Comparison of ENCODE assay signal across 13 mouse cellular contexts in the genomic region with DNA sequence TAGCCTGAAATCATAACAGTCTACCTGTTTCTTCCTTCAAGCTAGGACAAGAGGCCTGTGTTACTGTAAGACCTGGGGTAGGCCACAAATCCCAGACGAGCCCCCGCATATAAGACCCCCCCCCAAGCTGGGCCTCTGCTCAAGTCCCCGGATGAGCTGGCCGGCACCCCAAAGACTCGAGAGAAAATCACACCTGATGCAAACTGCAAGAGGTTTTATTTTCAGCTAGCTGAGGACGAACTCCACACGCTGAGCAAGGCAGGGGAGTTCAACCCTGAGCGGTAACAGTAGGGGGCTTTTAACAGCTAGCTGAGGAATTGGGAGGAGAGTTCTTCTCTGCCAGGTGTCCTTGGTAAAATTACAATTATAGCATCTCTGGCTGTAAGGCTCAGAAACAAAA. TPM values are rescaled to one million over a fixed set of nuclear protein-coding genes. Genes with fewer than 3 reads are reported as not detected.
A peak's percentile ranks its signal among the peaks of the same experiment; 100 is the strongest.
DNase-seq lines count a peak whose midpoint lies in the region; ATAC-seq and TF ChIP-seq lines count a peak whose summit lies in the region.
"Had no signal": no experiment of that assay in that cellular context is flagged by ENCODE, and none has a peak within 500 bp of the region (broad histone marks: within the 10 kb centered on the region; RNA-seq: fewer than 3 reads in every experiment).

No protein-coding gene starts in this region.

- no peaks in the 10 kb centered on the region for H3K9me3 ChIP-seq in hindbrain, embryonic 14.5 days (ENCODE audit: control insufficient read depth, low read length)
- peaks cover 10% of the 10 kb centered on the region for H3K9me3 ChIP-seq in midbrain, embryonic 10.5 days (replicated peaks)
- no peaks in the 10 kb centered on the region for H3K9me3 ChIP-seq in intestine, postnatal 0 days (ENCODE audit: control insufficient read depth)

- no peaks in the 10 kb centered on the region for H3K27me3 ChIP-seq in testis, adult 2 months (ENCODE audit: control insufficient read depth, insufficient read depth, low read length)
- no peaks in the 10 kb centered on the region for H3K27me3 ChIP-seq in hindbrain, embryonic 14.5 days (ENCODE audit: control insufficient read depth, insufficient read depth, low read length)
- H3K27me3 ChIP-seq in midbrain, embryonic 10.5 days (ENCODE audit: low read depth, poor library complexity, severe bottlenecking): no peaks in the 10 kb centered on the region
- H3K27me3 ChIP-seq in intestine, postnatal 0 days (replicated peaks; ENCODE audit: control insufficient read depth, insufficient read depth, low read length): no peaks in the 10 kb centered on the region

- 89% methylated on average over 8 of the region's 8 CpGs for WGBS in hindbrain, embryonic 14.5 days
- WGBS in midbrain, embryonic 10.5 days: 94% methylated on average over 8 of the region's 8 CpGs
- WGBS in intestine, postnatal 0 days: 94% methylated on average over 8 of the region's 8 CpGs

- H3K4me2 ChIP-seq in hindbrain, embryonic 14.5 days (replicated peaks): peak overlapping the region; percentile 60
- H3K4me2 ChIP-seq in intestine, postnatal 0 days (replicated peaks; ENCODE audit: low read depth): no peak overlapping the region

- TF ChIP-seq POLR2A in testis, adult 2 months (IDR thresholded peaks at IDR 0.05; ENCODE audit: control insufficient read depth, low read depth, low read length): no peak

- no peak for ATAC-seq in hindbrain, embryonic 14.5 days (ENCODE audit: low FRiP score)
- ATAC-seq in intestine, postnatal 0 days: no peak
- ATAC-seq: activated CD4-positive, CD25-positive, alpha-beta regulatory T cell, adult 4 months had no signal

- peak overlapping the region; percentile 56 for H3K4me3 ChIP-seq in testis, adult 2 months (ENCODE audit: control insufficient read depth, low read depth, low read length)
- peak overlapping the region; percentile 86 for H3K4me3 ChIP-seq in hindbrain, embryonic 14.5 days (replicated peaks; ENCODE audit: low read length)
- peak overlapping the region; percentile 93 for H3K4me3 ChIP-seq in midbrain, embryonic 10.5 days
- no peak overlapping the region for H3K4me3 ChIP-seq in intestine, postnatal 0 days (ENCODE audit: low read depth, low read length)

- H3K9ac ChIP-seq in hindbrain, embryonic 14.5 days: peak overlapping the region; percentile 39; the same call in 1 of the 2 replicates
- H3K9ac ChIP-seq in intestine, postnatal 0 days (ENCODE audit: low read depth, low read length): no peak overlapping the region

- DNase-seq in testis, postnatal 14 days (ENCODE audit: low spot score): no peak
- DNase-seq in hindbrain, embryonic 14.5 days (ENCODE audit: low spot score): no peak
- DNase-seq in midbrain, embryonic 10.5 days (ENCODE audit: low spot score): no peak
- no peak for DNase-seq in layer of hippocampus, postnatal 14 days (ENCODE audit: low spot score in 2 of 2)
- no peak for DNase-seq in kidney, postnatal 10 days
- DNase-seq: embryo, embryonic 11 days; gastrocnemius, postnatal 10 days; heart, postnatal 14 days; kidney, postnatal 14 days had no signal

- TF ChIP-seq CTCF in testis, adult 2 months (IDR thresholded peaks at IDR 0.05; ENCODE audit: control insufficient read depth, insufficient read depth, insufficient replicate concordance, low read depth, low read length): no peak
- no peak for TF ChIP-seq CTCF in intestine, postnatal 0 days (IDR thresholded peaks at IDR 0.05; ENCODE audit: low read depth)

- H3K36me3 ChIP-seq in testis, adult 2 months (ENCODE audit: control insufficient read depth, insufficient read depth, low read length): peaks cover 4% of the 10 kb centered on the region
- peaks cover 28% of the 10 kb centered on the region for H3K36me3 ChIP-seq in hindbrain, embryonic 14.5 days (replicated peaks; ENCODE audit: control insufficient read depth, insufficient read depth)
- peaks cover 62% of the 10 kb centered on the region for H3K36me3 ChIP-seq in midbrain, embryonic 10.5 days
- peaks cover 12% of the 10 kb centered on the region for H3K36me3 ChIP-seq in intestine, postnatal 0 days (ENCODE audit: control insufficient read depth, insufficient read depth)

- no peak overlapping the region for H3K27ac ChIP-seq in testis, adult 2 months (ENCODE audit: control insufficient read depth, insufficient read depth, low read depth, low read length)
- no peak overlapping the region for H3K27ac ChIP-seq in hindbrain, embryonic 14.5 days
- H3K27ac ChIP-seq in midbrain, embryonic 10.5 days (replicated peaks): no peak overlapping the region
- H3K27ac ChIP-seq in intestine, postnatal 0 days (ENCODE audit: low read depth, low read length): no peak overlapping the region
- H3K27ac ChIP-seq: macrophage had no signal

- H3K4me1 ChIP-seq in testis, adult 2 months (ENCODE audit: control insufficient read depth, insufficient read depth, low read length): no peaks in the 10 kb centered on the region; the same call in 1 of the 2 replicates
- H3K4me1 ChIP-seq in hindbrain, embryonic 14.5 days (replicated peaks; ENCODE audit: control insufficient read depth, insufficient read depth, low read length): peaks cover 31% of the 10 kb centered on the region
- peaks cover 34% of the 10 kb centered on the region for H3K4me1 ChIP-seq in midbrain, embryonic 10.5 days
- no peaks in the 10 kb centered on the region; the same call in 1 of the 2 replicates for H3K4me1 ChIP-seq in intestine, postnatal 0 days (replicated peaks; ENCODE audit: control insufficient read depth, insufficient read depth, low read length)

RNA-seq across cellular contexts. Expression of gene Rnf168, which starts 3.0 kb away (rescaled TPM):
- polyA plus RNA-seq in testis, adult 2 months (2012; rRNA removed): 16.9 and 17.9 TPM in 2 replicates
- polyA plus RNA-seq in hindbrain, embryonic 14.5 days (2014; fragmentation: Nextera tagmentation; extraction: Ambion mirVana): 23.2 and 28.0 TPM in 2 replicates
- polyA plus RNA-seq in midbrain, embryonic 10.5 days (2016; fragmentation: Nextera tagmentation; extraction: Ambion mirVana): 34.6 and 35.2 TPM in 2 replicates
- 10 to 100 TPM; 22.7 to 24.7 TPM for total RNA-seq in layer of hippocampus, postnatal 14 days (2021)
- polyA plus RNA-seq in intestine, postnatal 0 days (2015; fragmentation: Nextera tagmentation; extraction: Ambion mirVana): 11.9 and 14.2 TPM in 2 replicates

RNA-seq across cellular contexts. Expression of gene Smco1, which starts 8.9 kb away (rescaled TPM):
- 0.14 and 0.21 TPM in 2 replicates for polyA plus RNA-seq in testis, adult 2 months (2012; rRNA removed)
- 0.19 TPM in 1 of 2 replicates, not detected in the other for polyA plus RNA-seq in hindbrain, embryonic 14.5 days (2014; fragmentation: Nextera tagmentation; extraction: Ambion mirVana)
- polyA plus RNA-seq in midbrain, embryonic 10.5 days (2016; fragmentation: Nextera tagmentation; extraction: Ambion mirVana): 0.07 TPM in 1 of 2 replicates, not detected in the other
- total RNA-seq in layer of hippocampus, postnatal 14 days (2021): under 1 TPM in 1 of 2 experiments, not detected in 1; 0.30 TPM
- not detected in 2 replicates for polyA plus RNA-seq in intestine, postnatal 0 days (2015; fragmentation: Nextera tagmentation; extraction: Ambion mirVana)
- polyA plus RNA-seq: activated CD4-positive, CD25-positive, alpha-beta regulatory T cell, adult 4 months; macrophage had no signal

RNA-seq across cellular contexts. Expression of gene Wdr53, which starts 33.2 kb away (rescaled TPM):
- 35.2 and 39.4 TPM in 2 replicates for polyA plus RNA-seq in testis, adult 2 months (2012; rRNA removed)
- polyA plus RNA-seq in hindbrain, embryonic 14.5 days (2014; fragmentation: Nextera tagmentation; extraction: Ambion mirVana): 11.0 and 15.6 TPM in 2 replicates
- polyA plus RNA-seq in midbrain, embryonic 10.5 days (2016; fragmentation: Nextera tagmentation; extraction: Ambion mirVana): 18.6 and 19.2 TPM in 2 replicates
- 10 to 100 TPM; 10.7 to 12.8 TPM for total RNA-seq in layer of hippocampus, postnatal 14 days (2021)
- polyA plus RNA-seq in intestine, postnatal 0 days (2015; fragmentation: Nextera tagmentation; extraction: Ambion mirVana): 10.7 and 11.8 TPM in 2 replicates

RNA-seq across cellular contexts. Expression of gene Fbxo45, which starts 33.3 kb away (rescaled TPM):
- 3.7 and 4.8 TPM in 2 replicates for polyA plus RNA-seq in testis, adult 2 months (2012; rRNA removed)
- polyA plus RNA-seq in hindbrain, embryonic 14.5 days (2014; fragmentation: Nextera tagmentation; extraction: Ambion mirVana): 19.0 and 20.3 TPM in 2 replicates
- 7.0 and 8.6 TPM in 2 replicates for polyA plus RNA-seq in midbrain, embryonic 10.5 days (2016; fragmentation: Nextera tagmentation; extraction: Ambion mirVana)
- 10 to 100 TPM; 42.8 to 43.1 TPM for total RNA-seq in layer of hippocampus, postnatal 14 days (2021)
- 4.9 and 5.1 TPM in 2 replicates for polyA plus RNA-seq in intestine, postnatal 0 days (2015; fragmentation: Nextera tagmentation; extraction: Ambion mirVana)

RNA-seq across cellular contexts. Expression of gene Ubxn7, which starts 51.8 kb away (rescaled TPM):
- polyA plus RNA-seq in testis, adult 2 months (2012; rRNA removed): 13.4 and 16.6 TPM in 2 replicates
- 23.4 and 23.8 TPM in 2 replicates for polyA plus RNA-seq in hindbrain, embryonic 14.5 days (2014; fragmentation: Nextera tagmentation; extraction: Ambion mirVana)
- 25.7 and 28.5 TPM in 2 replicates for polyA plus RNA-seq in midbrain, embryonic 10.5 days (2016; fragmentation: Nextera tagmentation; extraction: Ambion mirVana)
- 10 to 100 TPM; 57.1 to 59.4 TPM for total RNA-seq in layer of hippocampus, postnatal 14 days (2021)
- 6.8 and 7.4 TPM in 2 replicates for polyA plus RNA-seq in intestine, postnatal 0 days (2015; fragmentation: Nextera tagmentation; extraction: Ambion mirVana)
